Mouse (Mus musculus) embryonic stem cell, embryonic (primary cell): ENCODE measurements around the gene Mogat2.

Experiments used
- CTCF ChIA-PET, 4 experiments: fragments of 300-600 bp in 2 of 4; fragments of 350-600 bp in 2 of 4; sonication (Branson Sonifier 250); formaldehyde crosslinking; loops; one replicate each; lab custom pipeline; 2022; ENCODE audit warnings: inconsistent platforms in 2 of 4; lab: Charles Lee
- POLR2A ChIA-PET, 4 experiments: fragments of 300-600 bp in 2 of 4; fragments of 350-600 bp in 2 of 4; sonication (Branson Sonifier 250); formaldehyde crosslinking; loops; one replicate each; lab custom pipeline; 2022; ENCODE audit warnings: antibody characterized with exemption in 4 of 4, inconsistent platforms in 1 of 4; lab: Charles Lee

The Mogat2 gene

GRCm38 (mm10) chr7:99238417-99238816 is at the start of gene Mogat2:
Gene Mogat2 (minus strand): TSS chr7:99238619.
- ChIA-PET CTCF (interaction anchor here (0.7 to 2.5 kb wide), 8 partner anchors 9 to 23 kb away, joined by 3 to 16 read pairs (median 6); no protein-coding TSS in a partner anchor), POLR2A (interaction anchor here in 2 of 4 experiments (0.5 to 1.8 kb wide), 5 partner anchors 11 to 240 kb away, joined by 3 to 8 read pairs (median 4); no protein-coding TSS in a partner anchor)

DNA sequence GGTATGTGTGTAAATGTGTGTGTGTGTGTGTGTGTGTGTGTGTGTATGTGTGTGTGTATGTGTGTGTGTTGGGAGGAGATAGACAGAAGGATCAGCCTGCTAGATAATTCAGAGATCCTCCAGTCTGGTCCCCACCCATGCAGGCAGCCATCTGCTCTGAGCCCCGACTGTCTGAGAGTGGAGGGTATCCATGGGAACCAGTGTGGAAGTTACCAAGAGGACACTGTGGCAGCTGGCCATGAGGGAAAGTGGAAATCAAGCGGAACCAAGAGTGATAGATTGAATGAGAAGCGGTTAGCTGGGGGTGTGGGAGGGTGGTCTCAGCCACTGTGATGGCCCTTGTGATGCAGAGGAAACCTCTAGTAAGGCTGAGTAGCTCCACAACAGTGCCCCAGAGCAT is 48.9 kb upstream of the Mogat2 start:
- CTCF ChIA-PET: no interaction called here
- POLR2A ChIA-PET: interaction anchor here in 1 of 4 experiments (0.8 kb wide), 1 partner anchor 617 kb away, joined by 3 read pairs; no protein-coding TSS in a partner anchor

GRCm38 (mm10) chr7:99279586-99279985 is 41.2 kb upstream of the Mogat2 start:
- ChIA-PET CTCF (interaction anchor here in 1 of 4 experiments (0.7 kb wide), 1 partner anchor 17 kb away, joined by 3 read pairs; no protein-coding TSS in a partner anchor), POLR2A (interaction anchor here in 1 of 4 experiments (1.5 kb wide), 1 partner anchor 10 kb away, joined by 6 read pairs; no protein-coding TSS in a partner anchor)

DNA sequence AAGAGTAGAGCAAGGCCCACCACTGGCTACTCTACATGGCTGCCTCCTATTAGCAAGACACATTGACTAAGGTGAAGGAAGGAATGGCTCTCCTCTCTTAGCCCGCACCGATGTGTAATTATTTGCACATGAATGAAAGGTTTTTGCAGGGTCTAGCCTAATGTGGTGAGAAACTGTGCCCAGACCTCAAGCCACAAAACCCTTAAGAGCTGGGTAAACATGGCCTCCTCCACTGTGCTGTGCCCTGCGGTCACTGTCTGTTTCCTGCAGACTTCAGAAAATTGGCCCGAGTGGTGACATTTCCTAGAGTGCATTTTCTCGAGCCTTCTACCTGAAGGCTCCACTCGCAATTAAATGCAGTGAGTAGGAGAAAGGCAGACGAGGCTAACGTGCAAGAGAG is 39.9 kb upstream of the Mogat2 start:
- ChIA-PET POLR2A (interaction anchor here in 1 of 4 experiments (1.5 kb wide), 1 partner anchor 9 kb away, joined by 6 read pairs; no protein-coding TSS in a partner anchor), CTCF (interaction anchor here in 1 of 4 experiments (0.5 kb wide), 1 partner anchor 11 kb away, joined by 5 read pairs; the partner anchor contains the start of gene Map6)

GRCm38 (mm10) chr7:99276679-99277078 is 38.3 kb upstream of the Mogat2 start:
- POLR2A ChIA-PET: no interaction called here

DNA sequence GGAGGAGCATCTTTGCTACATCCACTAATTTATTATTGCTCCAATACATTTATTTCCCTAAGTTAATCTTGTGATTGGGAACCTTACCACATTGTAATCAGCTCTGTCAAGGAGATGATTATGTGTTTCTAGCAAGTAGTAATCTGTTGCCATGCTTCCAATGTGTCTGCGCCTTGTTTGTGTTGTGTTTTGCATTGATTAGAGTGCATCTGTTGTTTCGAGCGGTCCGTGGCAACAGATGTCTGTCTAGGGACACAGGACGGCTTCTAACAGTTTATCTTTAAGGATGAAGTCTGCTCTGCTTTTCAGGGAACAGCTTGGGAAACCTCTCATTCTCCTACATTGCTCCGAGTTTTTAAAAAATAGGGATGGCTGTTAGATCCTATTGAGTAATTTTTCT is 36.7 kb upstream of the Mogat2 start:
- ChIA-PET POLR2A (interaction anchor here in 1 of 4 experiments (0.6 kb wide), 1 partner anchor 49 kb away, joined by 3 read pairs; no protein-coding TSS in a partner anchor), CTCF (no interaction called here)

More at GRCm38 (mm10) chr7:99276679-99277078, 38.3 kb upstream of the Mogat2 start:
- CTCF ChIA-PET: no interaction called here

DNA sequence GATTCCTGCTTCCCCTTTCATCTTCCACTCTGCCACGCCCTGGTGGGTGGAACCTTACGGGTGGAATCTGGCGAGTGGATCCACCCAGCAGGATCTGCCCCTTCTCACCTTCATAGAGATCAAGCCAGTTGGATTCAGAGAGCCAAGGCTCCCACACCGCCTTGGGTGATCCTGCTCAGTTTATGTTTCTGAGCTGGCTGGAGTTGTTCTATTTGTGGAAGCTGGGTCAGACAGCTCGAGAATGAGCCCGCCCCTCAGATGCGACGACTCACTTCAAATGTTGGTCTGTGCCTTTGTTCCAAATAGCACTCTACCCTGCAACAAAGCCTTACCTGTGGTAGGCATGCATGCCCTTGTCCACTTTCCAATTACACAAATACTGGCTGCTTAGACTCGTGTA is 33.2 kb upstream of the Mogat2 start:
- ChIA-PET POLR2A (interaction anchor here in 1 of 4 experiments (0.9 to 1.0 kb wide), 2 partner anchors 90 to 115 kb away, joined by 3 to 4 read pairs; no protein-coding TSS in a partner anchor), CTCF (no interaction called here)

DNA sequence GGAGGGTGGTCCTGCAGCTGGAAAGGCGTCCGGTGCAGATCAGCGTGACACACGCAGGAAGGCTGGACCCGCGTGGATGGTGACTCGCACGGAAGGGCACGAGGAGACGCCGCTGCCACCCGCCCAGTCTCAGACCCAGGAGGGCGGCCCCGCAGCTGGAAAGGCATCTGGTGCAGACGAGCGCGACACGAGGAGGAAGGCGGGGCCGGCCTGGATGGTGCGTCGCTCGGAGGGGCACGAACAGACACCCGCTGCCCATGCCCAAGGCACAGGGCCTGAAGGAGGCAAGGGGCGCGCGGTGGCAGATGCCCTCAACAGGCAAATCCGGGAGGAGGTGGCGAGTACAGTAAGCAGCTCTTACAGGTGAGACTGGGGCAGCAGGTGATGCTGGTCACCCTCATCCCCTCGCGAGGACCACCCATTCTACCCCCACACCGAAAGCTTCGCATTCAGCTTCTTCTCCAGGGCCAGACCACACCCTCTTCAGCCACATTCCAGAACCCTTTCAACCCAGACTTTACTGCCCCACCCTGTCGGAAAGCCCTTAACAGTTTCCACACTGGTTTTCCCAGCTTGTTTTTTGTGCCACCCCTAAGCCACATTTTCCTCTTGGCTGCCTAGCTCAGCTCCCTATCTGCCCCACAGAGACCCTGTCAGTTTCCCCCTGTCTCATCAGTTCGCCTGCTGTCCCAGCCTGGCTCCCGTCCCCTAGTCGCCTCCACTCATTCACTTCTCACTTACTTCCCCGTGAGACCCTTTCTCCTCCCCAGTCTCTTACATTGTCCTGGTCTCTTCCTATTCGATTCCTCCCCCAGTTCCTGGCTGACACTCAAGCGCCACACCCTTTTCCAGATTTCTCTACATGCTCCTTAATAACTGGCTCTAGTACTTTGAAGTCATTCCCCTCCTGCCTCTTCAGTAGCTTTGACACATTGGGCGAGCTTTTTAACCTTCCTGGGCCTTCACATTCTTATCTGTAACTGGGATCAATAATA is 30.8 kb upstream of the Mogat2 start:
- ChIA-PET CTCF (interaction anchor here (0.6 to 2.3 kb wide), 7 partner anchors 20 to 118 kb away, joined by 3 to 8 read pairs (median 4); no protein-coding TSS in a partner anchor), POLR2A (interaction anchor here in 2 of 4 experiments (0.6 to 3.0 kb wide), 12 partner anchors 9 to 215 kb away, joined by 3 to 10 read pairs (median 4); partner anchors contain the start of genes Dgat2 (in 1 of the 2) and Rps3 (in 1 of the 2))

- CTCF ChIA-PET: interaction anchor here in 2 of 4 experiments (1.0 to 1.6 kb wide), 3 partner anchors 19 to 107 kb away, joined by 3 to 6 read pairs (median 4); no protein-coding TSS in a partner anchor
- POLR2A ChIA-PET: interaction anchor here in 1 of 4 experiments (0.8 to 3.0 kb wide), 8 partner anchors 15 to 215 kb away, joined by 3 to 10 read pairs (median 7); partner anchors contain the start of genes Dgat2 and Rps3
Observed at GRCm38 (mm10) chr7:99268506-99268900, 30.1 kb upstream of the Mogat2 start.

GRCm38 (mm10) chr7:99267897-99268505 is 29.6 kb upstream of the Mogat2 start:
- POLR2A ChIA-PET: interaction anchor here in 1 of 4 experiments (1.6 to 2.5 kb wide), 4 partner anchors 35 to 215 kb away, joined by 4 to 9 read pairs (median 6); partner anchors contain the start of gene Rps3
- CTCF ChIA-PET: interaction anchor here in 2 of 4 experiments (1.0 to 1.6 kb wide), 2 partner anchors 18 to 37 kb away, joined by 3 to 6 read pairs; no protein-coding TSS in a partner anchor

- ChIA-PET POLR2A (interaction anchor here in 3 of 4 experiments (0.6 to 1.9 kb wide), 15 partner anchors 11 to 1228 kb away, joined by 3 to 9 read pairs (median 4); partner anchors contain the start of genes Rps3 (in 1 of the 3) and Serpinh1 (in 1 of the 3)), CTCF (interaction anchor here (0.6 to 1.6 kb wide), 13 partner anchors 11 to 525 kb away, joined by 3 to 12 read pairs (median 4); no protein-coding TSS in a partner anchor)
Observed at GRCm38 (mm10) chr7:99267251-99267896, 29.0 kb upstream of the Mogat2 start, which contains the start of gene Map6. Gene Map6 (plus strand): TSS chr7:99267447.

DNA sequence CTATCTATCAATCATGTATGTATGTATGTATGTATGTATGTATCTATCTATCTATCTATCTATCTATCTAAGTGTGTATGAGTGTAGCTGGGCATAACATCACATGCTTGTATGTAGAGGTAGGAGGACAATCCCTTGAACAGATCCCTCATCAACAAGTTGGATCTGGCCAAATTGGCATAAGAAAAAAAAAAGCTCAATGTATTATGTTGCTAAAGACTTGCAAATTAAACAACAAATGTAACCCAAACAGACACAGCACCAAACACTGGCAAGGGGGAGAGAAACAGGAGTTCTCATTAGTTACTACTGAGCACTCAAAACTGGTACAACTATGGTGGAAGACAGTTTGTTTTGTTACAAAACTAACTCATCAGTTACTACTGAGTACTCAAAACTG is 26.2 kb upstream of the Mogat2 start:
- POLR2A ChIA-PET: interaction anchor here in 2 of 4 experiments (0.5 to 5.3 kb wide), 10 partner anchors 14 to 345 kb away, joined by 3 to 34 read pairs (median 3); partner anchors contain the start of gene Serpinh1 (in 1 of the 2)
- CTCF ChIA-PET: interaction anchor here (0.6 to 1.5 kb wide), 7 partner anchors 14 to 1109 kb away, joined by 3 to 4 read pairs (median 4); no protein-coding TSS in a partner anchor

DNA sequence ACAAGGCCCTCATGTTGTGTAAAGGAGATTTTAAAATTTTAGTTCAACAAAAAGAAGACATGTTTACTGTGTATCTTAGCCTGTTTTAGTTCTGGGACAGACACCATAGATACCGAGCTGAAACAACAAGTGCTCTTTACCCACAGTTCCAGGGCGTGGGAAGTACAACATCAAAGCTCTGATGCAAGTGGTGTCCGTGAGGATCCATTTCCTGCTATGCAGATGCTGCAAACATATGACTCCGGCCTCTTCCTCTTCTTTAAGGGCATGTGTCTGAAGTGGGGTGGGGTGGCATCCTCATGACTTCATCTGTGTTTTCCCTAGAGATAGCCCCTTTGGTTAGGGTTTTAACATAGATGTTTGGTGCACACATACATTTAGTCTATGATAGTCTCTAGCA is 25.1 kb upstream of the Mogat2 start:
- POLR2A ChIA-PET: interaction anchor here in 1 of 4 experiments (5.3 kb wide), 1 partner anchor 13 kb away, joined by 34 read pairs; no protein-coding TSS in a partner anchor
- CTCF ChIA-PET: interaction anchor here in 1 of 4 experiments (2.8 kb wide), 1 partner anchor 14 kb away, joined by 32 read pairs; no protein-coding TSS in a partner anchor

DNA sequence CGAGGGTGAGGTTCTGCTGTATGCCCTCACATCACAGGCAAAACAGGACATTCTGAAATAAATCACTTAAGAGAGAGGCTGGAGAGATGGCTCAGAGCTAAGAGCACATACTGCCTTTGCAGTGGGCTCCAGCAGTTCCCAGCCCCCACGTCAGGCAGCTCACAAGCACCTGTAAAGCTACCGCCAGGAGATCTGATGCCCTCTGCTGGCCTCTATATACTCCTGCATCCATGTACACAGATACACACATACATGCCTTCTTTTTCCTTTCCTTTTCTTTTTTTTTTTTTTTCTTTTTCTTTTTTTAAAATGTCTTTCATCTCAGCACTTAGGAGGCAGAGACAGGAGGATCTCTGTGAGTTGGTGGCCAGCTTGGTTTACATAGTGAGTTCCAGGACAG is 23.5 kb upstream of the Mogat2 start:
- ChIA-PET CTCF (interaction anchor here (0.6 to 2.8 kb wide), 63 partner anchors 8 to 913 kb away, joined by 3 to 32 read pairs (median 3); partner anchors contain the start of genes Lipt2 (in 1 of the 4) and Mogat2 (in 1 of the 4)), POLR2A (interaction anchor here (0.5 to 5.3 kb wide), 11 partner anchors 9 to 415 kb away, joined by 3 to 34 read pairs (median 4); partner anchors contain the start of gene Uvrag (in 1 of the 4))

DNA sequence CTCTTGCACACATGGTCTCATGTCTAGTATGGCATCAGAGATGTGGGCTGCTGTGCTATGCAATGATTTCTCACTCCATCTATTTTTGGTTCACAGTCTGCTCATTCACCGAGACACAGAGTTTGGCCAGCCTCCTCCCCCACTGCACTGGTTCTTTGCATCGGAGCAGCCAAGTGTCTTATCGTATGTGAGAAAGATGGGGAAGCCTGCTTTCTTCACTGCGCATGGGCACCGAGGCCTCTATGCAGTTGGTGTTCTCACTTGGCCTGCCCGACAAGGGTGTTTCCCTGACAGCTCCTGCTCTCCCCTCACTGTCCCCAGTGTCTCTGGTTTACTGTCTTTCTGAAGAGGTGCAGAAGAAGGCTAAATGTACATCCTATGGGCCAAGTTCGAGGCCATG is 16.6 kb upstream of the Mogat2 start:
- ChIA-PET CTCF (interaction anchor here in 1 of 4 experiments (0.8 kb wide), 1 partner anchor 31 kb away, joined by 4 read pairs; no protein-coding TSS in a partner anchor), POLR2A (no interaction called here)

DNA sequence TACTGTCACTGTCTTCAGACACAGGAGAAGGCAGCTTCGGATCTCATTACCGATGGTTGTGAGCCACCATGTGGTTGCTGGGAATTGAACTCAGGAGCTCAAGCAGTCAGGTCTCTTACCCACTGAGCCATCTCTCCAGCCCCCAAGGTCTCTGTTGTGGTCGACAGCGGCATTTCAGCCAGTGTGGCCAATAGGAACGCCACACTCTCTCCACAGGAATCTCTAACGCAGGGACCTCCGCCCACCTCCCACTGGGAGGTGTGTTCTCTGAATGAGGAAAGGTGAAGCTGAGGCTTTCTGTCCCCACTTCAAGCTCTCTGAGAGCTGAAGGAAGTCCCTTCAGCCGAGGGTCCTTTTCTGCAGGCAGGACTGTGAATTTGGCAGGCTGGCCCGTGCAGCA is 12.0 kb upstream of the Mogat2 start:
- CTCF ChIA-PET: interaction anchor here (0.6 to 2.8 kb wide), 42 partner anchors 11 to 500 kb away, joined by 3 to 39 read pairs (median 5); partner anchors contain the start of genes Map6 (in 2 of the 4), Mogat2 (in 2 of the 4), Uvrag (in 2 of the 4) and Dgat2 (in 1 of the 4)
- POLR2A ChIA-PET: interaction anchor here in 3 of 4 experiments (0.6 to 3.4 kb wide), 24 partner anchors 11 to 980 kb away, joined by 3 to 34 read pairs (median 4); partner anchors contain the start of genes Mogat2 (in 2 of the 3), Gdpd5 (in 1 of the 3), Map6 (in 1 of the 3) and Serpinh1 (in 1 of the 3)
